Mouse (Mus musculus): ENCODE results near the gene Smim23.

Smim23 gene

DNA sequence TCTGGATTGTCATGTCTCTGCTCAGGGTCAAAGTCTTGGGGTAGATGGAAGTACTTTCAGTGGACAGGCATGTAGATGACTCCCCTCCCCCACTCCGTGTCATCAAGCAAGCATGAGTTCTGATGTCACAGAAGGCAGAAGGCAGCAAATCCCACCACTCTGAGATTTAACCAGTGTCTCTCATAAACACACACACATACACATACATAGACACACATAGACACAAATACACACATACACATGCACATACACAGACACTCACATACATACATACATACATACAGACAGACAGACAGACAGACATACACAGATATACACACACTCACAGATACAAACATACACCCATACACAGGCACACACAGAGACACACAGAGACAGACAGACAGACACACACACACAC lies at the start of gene Smim23:
TSS of gene Smim23 (minus strand) at position 101 of the 400 bp plus-strand sequence.
- no peak for DNase-seq (ENCODE audit: low spot score)

GRCm38 (mm10) chr11:32868619-32869383 lies 44.4 kb upstream of the Smim23 start:
- no peak for DNase-seq (ENCODE audit: low spot score)

DNA sequence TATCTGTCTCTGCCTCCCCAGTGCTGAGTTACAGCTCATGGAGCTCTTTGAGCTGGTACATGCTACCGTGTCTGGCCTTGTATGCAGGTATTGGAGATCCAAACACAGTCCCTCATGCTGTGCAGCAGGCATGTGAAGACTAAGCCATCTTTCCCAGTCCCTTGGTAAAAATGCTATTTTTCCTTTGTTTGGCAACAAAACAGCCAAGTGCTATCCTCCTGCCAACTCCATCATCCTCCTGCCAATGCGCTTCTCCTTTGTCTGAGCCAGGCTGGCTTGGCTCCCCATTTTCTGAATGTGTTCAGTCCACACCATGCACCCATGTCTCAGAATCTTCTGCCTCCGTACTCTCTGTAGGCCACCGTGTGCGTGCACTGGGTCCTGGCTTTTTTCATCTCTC lies 40.2 kb upstream of the Smim23 start:
- DNase-seq (ENCODE audit: low spot score), result no peak

DNA sequence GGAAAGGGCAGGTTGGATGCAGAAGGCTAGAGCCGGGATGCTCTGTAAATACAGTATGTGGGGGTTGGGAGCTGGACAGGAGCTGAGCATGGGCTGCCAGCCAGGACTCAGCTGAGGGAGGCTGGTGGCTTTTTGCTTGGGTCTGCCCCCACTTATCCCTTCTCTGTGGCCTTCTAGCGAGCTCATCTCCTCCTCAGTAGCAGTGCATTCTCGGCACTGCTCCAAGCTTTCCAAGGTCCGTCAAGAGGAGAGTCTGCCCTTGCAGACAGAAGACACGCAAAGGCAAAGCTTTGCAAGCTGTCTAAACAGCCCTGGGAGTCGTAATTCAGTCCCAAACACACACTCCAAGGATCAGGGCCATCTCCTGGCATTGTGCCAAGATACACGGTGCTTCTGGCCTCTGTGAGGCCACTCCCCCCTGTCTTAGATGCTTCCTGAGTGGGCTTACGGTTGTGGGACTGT lies 33.0 kb upstream of the Smim23 start:
- peak; percentile 10 for DNase-seq (ENCODE audit: low spot score)

DNA sequence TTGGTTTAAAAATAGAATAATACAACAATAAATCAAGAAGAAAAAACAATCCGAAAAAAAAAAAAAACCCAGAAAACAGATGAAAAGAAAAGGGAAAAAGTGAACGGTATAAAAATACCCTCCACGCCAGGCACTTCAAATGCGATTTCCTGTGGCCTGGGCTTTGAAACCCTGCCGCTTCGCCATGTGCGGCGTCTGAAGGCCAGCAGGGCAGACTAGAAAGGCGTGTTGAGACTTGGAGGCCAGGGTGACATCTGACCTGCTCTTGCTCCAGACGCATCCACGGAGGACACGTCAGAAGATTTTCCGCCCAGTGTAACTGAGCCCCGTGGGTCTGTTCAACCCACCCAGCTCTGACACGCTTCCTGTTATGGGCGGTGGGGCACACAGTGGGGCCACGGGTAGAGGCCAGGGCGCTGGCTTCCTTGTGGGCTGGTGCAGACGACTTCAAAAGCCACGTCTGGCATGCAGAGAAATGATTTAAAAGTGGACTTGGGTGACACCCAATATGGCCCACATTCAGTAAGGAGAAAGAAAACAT lies 22.3 kb upstream of the Smim23 start:
- DNase-seq (ENCODE audit: low spot score), result no peak

GRCm38 (mm10) chr11:32841169-32841568 lies 16.8 kb upstream of the Smim23 start:
- DNase-seq (ENCODE audit: low spot score), result no peak

- DNase-seq (ENCODE audit: low spot score), result no peak
Measured at GRCm38 (mm10) chr11:32840256-32840655, 15.9 kb upstream of the Smim23 start.

DNA sequence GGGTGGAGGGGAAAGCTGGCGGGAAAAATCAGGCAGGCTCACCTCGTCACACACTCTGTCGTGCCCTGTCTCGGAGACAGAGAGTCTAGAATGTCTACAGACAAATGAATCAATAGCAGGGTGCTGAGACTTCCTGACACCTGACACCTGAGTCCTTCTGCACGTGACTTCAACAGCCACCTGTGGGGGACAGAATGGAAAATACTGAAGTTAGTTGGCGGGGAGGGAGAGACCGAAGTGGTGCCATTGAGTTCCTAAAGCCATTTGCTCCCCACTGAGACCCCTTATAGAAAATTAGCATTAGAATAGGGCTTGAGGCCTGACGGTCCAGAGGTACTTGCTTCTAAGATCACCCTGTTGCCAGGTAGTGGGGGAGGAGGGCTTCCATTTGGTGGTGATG lies 10.6 kb upstream of the Smim23 start:
- DNase-seq (ENCODE audit: low spot score), result no peak

DNA sequence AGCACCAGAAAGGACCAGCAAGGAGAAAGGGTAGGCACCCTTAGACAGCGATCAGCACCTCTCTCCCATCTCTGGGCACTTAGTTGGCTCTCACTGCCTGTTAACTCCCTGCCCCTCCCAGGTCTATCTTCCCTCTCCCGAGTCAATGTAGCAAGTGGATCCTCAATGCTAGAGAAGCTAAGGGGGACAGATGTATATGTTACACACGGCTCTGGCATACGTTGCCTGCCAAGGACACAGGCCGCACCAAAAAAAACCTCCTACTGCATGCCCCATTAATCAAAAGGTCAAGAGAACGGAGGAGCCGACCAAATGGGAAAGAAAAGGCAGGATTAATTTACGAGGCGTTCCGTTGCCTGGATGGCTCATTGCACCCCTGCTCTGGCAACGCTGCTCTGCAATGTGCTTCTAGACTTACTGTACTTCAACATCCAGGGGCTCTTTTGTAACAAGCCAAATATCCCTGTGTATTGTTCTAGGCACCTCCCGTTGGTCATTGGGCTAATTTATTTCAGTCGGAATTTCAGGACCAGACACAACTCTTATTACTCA lies 10.0 kb upstream of the Smim23 start:
- DNase-seq (ENCODE audit: low spot score), result no peak

GRCm38 (mm10) chr11:32817566-32817965 lies 6.8 kb downstream of the Smim23 start:
- no peak for DNase-seq (ENCODE audit: low spot score)

DNA sequence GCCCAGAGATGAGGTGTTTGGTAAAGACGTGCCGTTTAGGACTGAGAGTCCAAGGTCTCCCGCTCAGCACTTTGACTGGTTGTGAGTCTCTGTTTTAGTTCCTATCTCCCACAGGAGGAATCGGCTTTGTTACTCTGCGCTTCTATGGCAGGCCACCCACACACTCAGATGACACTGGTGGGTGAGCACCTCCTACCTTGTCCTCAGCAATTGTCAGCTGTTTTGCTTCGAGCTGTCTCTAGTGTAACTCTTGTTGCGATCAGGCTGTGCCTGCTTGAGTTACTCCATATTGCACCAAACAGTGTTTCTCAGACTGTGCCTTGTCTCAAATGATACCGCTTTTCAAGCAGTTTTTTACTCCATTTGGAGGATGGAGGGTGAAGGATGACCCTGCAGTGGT lies 10.1 kb downstream of the Smim23 start:
- DNase-seq (ENCODE audit: low spot score), result no peak

DNA sequence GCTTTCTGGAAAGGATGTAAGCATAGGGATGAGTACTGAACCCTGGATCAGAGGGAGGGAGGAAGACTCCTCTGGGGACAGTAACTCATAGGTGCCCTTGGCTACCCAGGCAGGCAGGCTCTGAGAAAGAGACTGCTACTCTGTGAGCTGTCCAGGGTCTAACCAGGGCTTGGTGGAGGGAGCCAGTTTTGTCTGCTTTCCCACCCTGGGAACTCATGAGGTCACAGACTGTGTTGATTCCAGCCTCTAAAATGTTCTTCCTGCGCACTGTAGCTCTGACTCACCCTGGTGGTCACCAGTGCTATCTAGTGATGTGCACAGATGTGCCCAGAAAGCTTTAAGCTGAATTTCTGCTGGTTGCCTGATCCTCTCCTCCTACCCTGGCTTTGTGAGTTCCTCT lies 15.3 kb downstream of the Smim23 start:
- DNase-seq (ENCODE audit: low spot score), result no peak

DNA sequence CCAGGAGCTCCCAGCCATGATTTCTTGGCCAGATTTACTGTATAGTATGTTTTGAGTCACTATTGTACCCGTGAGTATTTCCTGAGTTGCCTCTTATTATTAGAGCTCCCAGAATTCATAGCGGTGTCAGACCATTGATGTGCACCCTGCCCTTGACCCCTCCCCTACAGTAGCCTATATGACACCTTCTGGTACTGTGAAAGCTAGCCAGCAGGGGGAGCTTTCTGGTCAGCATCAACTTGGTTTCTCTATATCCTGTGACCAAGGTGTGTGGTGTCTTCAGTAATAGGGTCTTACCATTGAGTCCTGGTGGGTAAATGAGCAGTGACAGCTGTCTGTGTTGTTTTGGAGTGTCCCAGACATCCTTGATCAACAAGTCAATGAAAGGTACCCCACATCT lies 18.4 kb downstream of the Smim23 start:
- no peak for DNase-seq (ENCODE audit: low spot score)

DNA sequence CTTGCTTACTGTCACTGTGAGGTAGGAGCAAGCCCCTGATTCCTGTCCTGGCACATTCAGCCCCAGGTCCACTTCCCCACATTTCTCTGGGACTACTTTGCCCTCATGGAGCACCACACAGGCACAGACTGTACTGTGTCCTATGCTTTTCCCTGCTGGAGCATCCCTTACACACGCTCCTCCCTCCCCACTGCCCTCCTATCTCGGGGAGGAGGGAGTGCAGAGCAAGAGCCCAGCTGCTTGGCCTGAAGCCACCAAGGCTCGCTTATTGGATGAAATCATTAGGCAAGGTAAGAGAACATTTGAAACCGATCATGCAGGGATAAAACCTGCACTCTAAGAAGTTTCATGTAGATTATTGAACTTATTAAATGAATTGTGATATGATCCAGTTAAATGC lies 20.7 kb downstream of the Smim23 start:
- DNase-seq (ENCODE audit: low spot score), result no peak

DNA sequence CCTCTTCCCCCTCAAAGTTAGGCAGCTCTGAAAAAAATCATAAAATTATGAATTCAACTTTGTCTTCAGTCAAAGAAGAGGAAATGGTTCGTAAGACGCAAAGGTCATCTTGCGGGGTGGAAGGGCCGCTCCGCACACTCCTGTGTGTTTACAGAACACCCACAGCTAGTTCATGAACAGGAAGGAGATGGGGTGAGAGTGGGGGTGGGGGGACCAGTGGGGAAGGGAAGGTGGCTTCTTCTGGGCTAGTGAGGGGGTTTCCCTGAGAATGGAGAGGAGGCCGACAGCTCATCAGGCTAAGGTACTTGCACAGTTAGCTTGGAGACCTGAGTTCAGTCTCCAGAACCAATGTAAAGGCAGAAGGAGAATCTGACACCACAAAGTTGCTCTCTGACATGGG lies 22.7 kb downstream of the Smim23 start:
- DNase-seq (ENCODE audit: low spot score), result no peak

- no peak for DNase-seq (ENCODE audit: low spot score)
Measured at GRCm38 (mm10) chr11:32800929-32801375, 23.5 kb downstream of the Smim23 start.

DNA sequence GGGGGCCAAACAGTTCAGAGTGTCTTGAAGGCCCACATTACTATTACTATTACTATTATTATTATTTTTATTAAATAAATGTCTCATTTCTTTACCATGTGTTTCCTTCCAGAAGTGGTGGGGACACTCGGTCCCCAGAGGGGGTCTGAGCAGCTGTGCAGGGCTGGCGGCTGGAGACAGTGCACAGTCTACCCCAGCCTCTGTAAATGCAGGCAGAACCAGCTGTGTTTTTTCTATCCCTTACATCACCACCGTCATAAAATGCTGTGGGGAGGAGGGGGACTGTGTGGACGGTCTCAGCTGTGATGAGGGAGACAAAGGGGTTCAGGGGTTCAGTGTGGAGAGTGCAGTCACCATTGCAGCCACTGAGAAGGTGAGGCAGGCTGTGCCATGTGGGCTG lies 26.0 kb downstream of the Smim23 start:
- no peak for DNase-seq (ENCODE audit: low spot score)

DNA sequence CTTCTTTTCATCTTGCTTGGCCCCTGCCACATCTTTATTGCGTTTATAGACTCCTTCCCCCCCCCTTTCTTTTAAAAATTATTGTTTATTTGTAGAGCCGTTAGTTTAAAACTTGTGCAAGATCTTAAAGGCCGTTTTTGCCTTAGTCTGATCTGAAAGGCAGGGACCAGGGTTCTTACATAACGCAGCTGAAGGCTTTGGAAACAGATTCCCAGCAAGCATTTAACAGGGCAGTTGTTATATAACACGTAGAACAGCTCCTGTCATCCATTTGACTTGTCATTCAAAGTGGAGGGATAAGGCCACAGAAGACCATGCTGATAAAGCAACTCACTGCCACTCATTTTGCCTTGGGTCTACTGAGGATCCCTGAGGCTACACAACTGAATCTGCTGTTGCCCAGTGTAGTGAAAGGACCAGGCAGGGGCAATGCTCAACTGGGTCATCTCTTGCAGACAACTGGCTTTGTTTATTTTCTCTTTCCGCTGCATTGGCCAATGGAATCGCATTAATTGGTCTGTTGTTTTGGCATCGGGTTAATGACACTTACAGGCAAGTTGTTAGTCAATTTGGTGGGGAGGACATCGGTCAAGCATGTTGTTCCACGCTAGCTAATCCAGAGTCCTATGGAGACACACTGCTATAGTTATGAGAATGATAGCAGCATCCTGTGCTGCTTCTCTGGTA lies 29.5 kb downstream of the Smim23 start:
- no peak for DNase-seq (ENCODE audit: low spot score)

GRCm38 (mm10) chr11:32786201-32786600 lies 38.2 kb downstream of the Smim23 start:
- DNase-seq (ENCODE audit: low spot score), result no peak

GRCm38 (mm10) chr11:32785591-32786147 lies 38.7 kb downstream of the Smim23 start:
- no peak for DNase-seq (ENCODE audit: low spot score)

- no peak for DNase-seq (ENCODE audit: low spot score)
Measured at GRCm38 (mm10) chr11:32782724-32783123, 41.7 kb downstream of the Smim23 start.

DNA sequence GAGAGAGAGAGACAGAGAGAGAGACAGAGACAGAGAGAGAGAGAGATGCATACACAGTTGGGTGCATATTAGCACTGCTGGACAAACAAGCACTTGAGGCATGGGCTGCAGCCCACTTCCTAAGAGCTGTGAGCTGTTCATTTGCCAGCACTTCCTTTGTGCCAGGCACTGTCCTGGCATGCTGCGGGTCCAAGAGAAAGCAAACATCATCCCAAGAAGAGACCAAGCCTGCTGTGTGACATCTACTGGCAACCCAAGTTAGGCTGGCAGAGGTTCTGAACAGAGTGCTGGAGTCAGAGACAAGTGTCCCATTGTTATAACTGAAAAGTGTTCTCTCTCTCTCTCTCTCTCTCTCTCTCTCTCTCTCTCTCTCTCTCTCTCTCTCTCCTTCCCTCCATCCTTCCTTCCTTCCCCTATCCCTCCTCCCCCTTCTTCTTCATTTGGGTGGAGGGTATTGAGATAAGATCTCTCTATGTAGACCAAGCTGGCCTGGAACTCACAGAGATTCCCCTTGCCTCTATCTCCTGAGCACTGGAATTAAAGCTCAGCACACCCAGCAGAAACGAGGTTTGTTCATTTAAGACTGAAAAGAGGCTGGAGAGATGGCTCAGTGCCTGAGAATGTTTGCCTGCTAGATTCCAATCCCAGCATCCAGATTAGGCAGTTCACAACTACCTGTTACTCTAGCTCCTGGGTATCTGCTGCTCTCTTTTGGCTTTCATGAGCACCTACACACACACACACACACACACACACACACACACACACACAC lies 42.6 kb downstream of the Smim23 start:
- DNase-seq (ENCODE audit: low spot score), result no peak
